Mouse (Mus musculus) ES-CJ7 (cell line): ENCODE results near the gene Gm28168.
"Not testable (repeated sequence)": the region's sequence is repeated elsewhere in the genome, so short reads cannot be mapped to it uniquely, and the experiment has no call there.

Experiments
- DNase-seq: peaks from one replicate; pipeline ENCODE4 v3.0.0; 2011; ENCODE audit warnings: low read depth, low spot score

Gene Gm28168

GRCm38 (mm10) chr1:117927715-117928114 lies at the start of gene Gm28168:
Gene Gm28168, plus strand, starts transcription at chr1:117928015.
- DNase-seq = not testable (repeated sequence)

- DNase-seq = no peak
Observed at GRCm38 (mm10) chr1:117965639-117966038, 37.8 kb downstream of the Gm28168 start, which contains the start of gene Gm7145. Gene Gm7145, plus strand, starts transcription at chr1:117965939.
